Mouse (Mus musculus) forebrain, embryonic 15.5 days (tissue): ENCODE data around the gene Sema3b. TPM values are rescaled to one million over a fixed set of nuclear protein-coding genes. Genes with fewer than 3 reads are reported as not detected.
A peak's percentile ranks its signal among the peaks of the same experiment; 100 is the strongest.
"Not testable (repeated sequence)": the region's sequence is repeated elsewhere in the genome, so short reads cannot be mapped to it uniquely, and the experiment has no call there.

ENCODE experiments used
- ATAC-seq: fragments of 200-750 bp; cut with Nextera tagmentation; replicated peaks from 2 replicates; pipeline ENCODE4 v1.8.0; 2017; ENCODE audit warnings: mild to moderate bottlenecking, moderate TSS enrichment, moderate library complexity
- H3K27ac ChIP-seq: fragments of 300-500 bp; sonication (generic); replicated peaks from 2 replicates; pipeline ENCODE4 v1.5.1; 2015; ENCODE audit warnings: mild to moderate bottlenecking, inconsistent platforms
- H3K27me3 ChIP-seq: fragments of 300-500 bp; sonication (generic); 2 replicates; pipeline ENCODE4 v1.6.1; 2015; ENCODE audit warnings: inconsistent platforms
- H3K36me3 ChIP-seq: fragments of 300-500 bp; sonication (generic); 2 replicates; pipeline ENCODE4 v1.6.1; 2015; ENCODE audit warnings: mild to moderate bottlenecking, inconsistent platforms
- H3K4me1 ChIP-seq: fragments of 300-500 bp; sonication (generic); 2 replicates; pipeline ENCODE4 v1.6.1; 2015; ENCODE audit warnings: inconsistent platforms
- H3K4me2 ChIP-seq: fragments of 300-500 bp; sonication (generic); replicated peaks from 2 replicates; pipeline ENCODE4 v1.6.1; 2015; ENCODE audit warnings: mild to moderate bottlenecking, inconsistent platforms
- H3K4me3 ChIP-seq: fragments of 300-500 bp; sonication (generic); 2 replicates; pipeline ENCODE4 v1.5.1; 2015; ENCODE audit warnings: mild to moderate bottlenecking, inconsistent platforms
- H3K9ac ChIP-seq: fragments of 300-500 bp; sonication (generic); replicated peaks from 2 replicates; pipeline ENCODE4 v1.6.1; 2015; ENCODE audit warnings: mild to moderate bottlenecking, inconsistent platforms
- H3K9me3 ChIP-seq: fragments of 300-500 bp; sonication (generic); 2 replicates; pipeline ENCODE4 v1.6.1; 2016; ENCODE audit warnings: inconsistent platforms
- WGBS: fragments of 180-500 bp; shearing (Covaris S2); methylation state at CpG from one replicate; pipeline ENCODE4 v1.1.7; 2015; ENCODE audit warnings: mixed read lengths; 5-methylcytosine and 5-hydroxymethylcytosine counted together
- polyA plus RNA-seq: library from polyadenylated mRNA; unstranded; fragments of >200 nt; fragmentation: Nextera tagmentation; extraction: Ambion mirVana; gene quantifications from 2 replicates; pipeline ENCODE4 v1.2.1, GENCODE M21; 2015

Gene Sema3b
- polyA plus RNA-seq, 1 experiment from 2014 or later, result 2.8 TPM

DNA sequence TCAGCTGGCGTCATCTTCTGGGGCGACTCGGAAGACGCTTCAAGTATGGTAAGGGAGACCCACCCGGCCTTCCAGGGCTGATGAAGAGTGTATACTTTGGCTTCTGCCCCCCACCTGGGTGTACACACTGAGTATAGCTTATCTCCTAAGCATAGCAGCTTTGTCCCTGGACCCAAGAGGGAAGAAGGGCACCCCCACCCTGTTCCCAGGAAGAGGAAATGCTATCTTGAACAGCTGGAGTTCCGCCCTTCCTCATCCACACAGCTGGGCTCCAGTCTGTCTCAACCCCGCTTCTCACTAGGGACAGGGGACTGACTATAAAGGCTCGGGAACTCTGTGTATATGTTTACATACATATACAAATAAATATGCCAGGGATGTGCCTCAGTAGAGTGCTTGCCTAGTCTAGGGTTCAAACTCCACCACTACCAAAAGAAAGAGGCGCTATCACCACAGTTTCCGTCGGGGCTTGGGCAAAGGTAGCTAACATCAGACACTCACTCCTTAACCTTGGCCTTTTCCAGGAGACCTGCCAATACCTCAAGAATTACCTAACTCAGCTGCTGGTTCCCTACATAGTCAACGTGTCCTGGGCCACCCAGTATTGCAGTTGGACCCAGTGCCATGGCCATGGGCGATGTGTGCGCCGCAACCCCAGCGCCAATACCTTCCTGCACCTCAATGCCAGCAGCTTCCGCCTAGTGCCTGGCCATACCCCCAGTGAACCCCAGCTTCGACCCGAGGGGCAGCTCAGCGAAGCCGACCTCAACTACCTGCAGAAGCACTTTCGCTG is 37.3 kb downstream of the Sema3b start:
- H3K27me3 ChIP-seq, result no peaks in the 10 kb centered on the region
- no peaks in the 10 kb centered on the region for H3K9me3 ChIP-seq
- H3K4me1 ChIP-seq, result peaks cover 44% of the 10 kb centered on the region
- H3K27ac ChIP-seq, result no peak overlapping the region
- H3K4me2 ChIP-seq, result peak overlapping the region; percentile 82
- no peak overlapping the region for H3K4me3 ChIP-seq
- H3K36me3 ChIP-seq, result peaks cover 41% of the 10 kb centered on the region
- 92% methylated on average over 22 of the region's 22 CpGs for WGBS
- H3K9ac ChIP-seq, result no peak overlapping the region
- ATAC-seq, result no peak

DNA sequence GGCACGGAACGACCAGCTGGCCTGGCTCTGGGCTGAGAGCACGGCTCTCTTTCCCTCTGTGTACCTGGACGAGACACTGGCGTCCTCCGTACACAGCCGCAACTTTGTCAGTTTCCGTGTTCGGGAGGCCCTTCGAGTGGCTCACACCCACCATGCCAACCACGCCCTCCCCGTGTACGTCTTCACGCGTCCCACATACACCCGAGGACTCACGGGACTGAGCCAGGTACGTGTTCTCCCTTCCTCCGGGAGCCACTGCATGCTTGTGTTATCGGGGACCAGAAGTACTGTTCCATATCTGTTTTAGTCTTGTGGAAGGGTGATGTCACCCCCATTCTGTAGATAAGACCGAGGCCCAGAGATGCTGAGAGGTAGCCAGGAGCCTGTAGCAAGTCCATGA is 38.2 kb downstream of the Sema3b start:
- H3K9ac ChIP-seq, result 0 out of 2 replicates have a peak overlapping the region, but pooled peaks have one; percentile 5
- H3K4me2 ChIP-seq, result peak overlapping the region; percentile 82
- WGBS, result 93% methylated on average over 21 of the region's 21 CpGs
- H3K4me1 ChIP-seq, result peaks cover 43% of the 10 kb centered on the region
- H3K9me3 ChIP-seq, result no peaks in the 10 kb centered on the region
- H3K36me3 ChIP-seq, result peaks cover 43% of the 10 kb centered on the region
- no peak overlapping the region for H3K27ac ChIP-seq
- ATAC-seq, result no peak
- H3K4me3 ChIP-seq, result peak overlapping the region; percentile 83
- no peaks in the 10 kb centered on the region for H3K27me3 ChIP-seq

DNA sequence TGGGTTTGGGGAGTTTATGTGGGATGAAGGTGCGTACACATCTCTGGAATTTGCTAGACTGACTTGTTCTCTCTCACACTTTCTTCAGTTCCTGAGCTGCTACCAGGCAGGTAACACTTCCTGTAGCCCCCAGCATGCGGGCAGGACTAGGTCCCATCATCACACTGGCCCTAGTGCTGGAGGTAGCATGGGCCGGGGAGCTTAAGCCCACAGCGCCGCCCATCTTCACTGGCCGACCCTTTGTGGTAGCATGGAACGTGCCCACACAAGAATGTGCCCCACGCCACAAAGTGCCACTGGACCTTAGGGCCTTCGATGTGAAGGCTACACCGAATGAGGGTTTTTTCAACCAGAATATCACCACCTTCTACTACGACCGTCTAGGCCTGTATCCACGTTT is 39.0 kb downstream of the Sema3b start:
- peak overlapping the region; percentile 83 for H3K4me3 ChIP-seq
- no peak for ATAC-seq
- 38% methylated on average over 13 of the region's 13 CpGs for WGBS
- no peaks in the 10 kb centered on the region for H3K9me3 ChIP-seq
- no peaks in the 10 kb centered on the region for H3K27me3 ChIP-seq
- H3K4me1 ChIP-seq, result peaks cover 45% of the 10 kb centered on the region
- peak overlapping the region; percentile 92 for H3K27ac ChIP-seq
- H3K4me2 ChIP-seq, result peak overlapping the region; percentile 82
- H3K9ac ChIP-seq, result peak overlapping the region; percentile 75
- peaks cover 49% of the 10 kb centered on the region for H3K36me3 ChIP-seq

DNA sequence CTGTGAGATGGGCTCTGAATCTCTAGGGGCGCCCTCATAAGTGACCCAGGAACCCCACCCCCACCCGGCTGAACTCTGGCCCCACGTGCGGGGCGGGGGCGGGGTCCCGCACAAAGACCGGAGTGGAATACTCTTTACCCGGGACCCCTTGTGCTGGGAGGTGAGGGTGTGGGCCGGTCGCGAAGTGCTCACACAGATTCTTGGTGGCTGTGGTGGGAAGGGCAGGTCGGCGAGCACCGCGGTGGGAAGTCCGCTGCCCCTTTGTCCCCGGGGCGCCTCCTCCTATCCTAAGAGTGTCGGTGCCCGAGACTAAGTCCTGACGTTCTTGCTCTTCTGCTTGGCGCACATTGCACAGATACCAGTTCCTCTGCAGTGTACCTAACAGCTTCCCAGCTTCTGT is 39.8 kb downstream of the Sema3b start:
- Histone ChIP-seq H3K4me2 (peak overlapping the region; percentile 82), H3K4me1 (peaks cover 48% of the 10 kb centered on the region), H3K9me3 (no peaks in the 10 kb centered on the region), H3K27me3 (no peaks in the 10 kb centered on the region), H3K9ac (peak overlapping the region; percentile 75), H3K27ac (peak overlapping the region; percentile 92), H3K36me3 (peaks cover 49% of the 10 kb centered on the region), H3K4me3 (peak overlapping the region; percentile 83)
- under 1% methylated on average over 23 of the region's 23 CpGs for WGBS
- peak; percentile 17; the same call in 1 of the 2 replicates for ATAC-seq

DNA sequence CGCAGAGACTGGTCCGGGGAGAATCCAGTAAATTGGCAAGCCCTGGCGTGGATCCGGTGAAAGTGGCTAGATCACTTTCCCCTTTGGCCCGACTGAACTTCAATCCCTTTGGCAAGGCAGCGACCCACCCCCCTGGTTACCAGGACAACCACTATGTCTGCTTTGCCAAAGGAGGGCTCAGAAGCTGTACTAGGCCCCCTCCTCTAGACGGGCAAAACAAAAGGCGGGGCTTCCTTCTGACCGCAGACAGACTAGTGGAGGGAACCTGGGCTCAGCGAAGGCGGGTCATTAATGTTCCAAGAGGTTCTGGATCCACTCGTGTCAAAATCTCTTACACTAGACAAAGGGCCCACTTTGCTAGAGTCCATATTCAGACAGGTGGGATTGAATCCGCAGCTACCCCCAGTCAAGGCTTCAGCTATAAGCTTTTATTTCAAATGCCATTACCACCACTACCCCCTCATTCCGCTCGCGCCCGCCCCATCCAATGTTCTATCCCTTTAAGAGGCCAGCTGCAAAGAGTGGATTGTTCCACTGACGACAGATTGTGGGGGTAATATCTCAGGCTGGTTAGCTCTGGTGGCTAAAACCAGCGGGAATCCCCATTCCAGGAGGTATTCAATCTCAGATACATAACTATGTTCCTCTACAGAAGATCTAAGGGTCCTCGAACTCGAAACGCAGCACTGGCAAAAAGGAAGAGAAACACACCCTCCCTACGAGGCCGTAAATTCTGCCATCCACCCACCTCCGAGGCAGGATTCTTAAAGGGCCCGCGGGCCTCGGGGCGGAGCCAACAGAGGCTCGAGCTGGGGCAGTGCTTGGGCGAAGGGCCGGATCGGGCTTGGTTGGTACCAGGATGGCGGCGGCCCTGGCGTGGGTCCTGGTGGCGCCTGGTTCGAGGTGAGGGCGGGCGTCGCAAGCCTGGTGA is 40.4 kb downstream of the Sema3b start:
- peaks cover 46% of the 10 kb centered on the region for H3K36me3 ChIP-seq
- peak overlapping the region; percentile 83 for H3K4me3 ChIP-seq
- no peaks in the 10 kb centered on the region for H3K9me3 ChIP-seq
- peak overlapping the region; percentile 92 for H3K27ac ChIP-seq
- peak; percentile 90 for ATAC-seq
- peak overlapping the region; percentile 75 for H3K9ac ChIP-seq
- peak overlapping the region; percentile 82 for H3K4me2 ChIP-seq
- under 1% methylated on average over 41 of the region's 41 CpGs for WGBS
- peaks cover 55% of the 10 kb centered on the region for H3K4me1 ChIP-seq
- H3K27me3 ChIP-seq, result no peaks in the 10 kb centered on the region

DNA sequence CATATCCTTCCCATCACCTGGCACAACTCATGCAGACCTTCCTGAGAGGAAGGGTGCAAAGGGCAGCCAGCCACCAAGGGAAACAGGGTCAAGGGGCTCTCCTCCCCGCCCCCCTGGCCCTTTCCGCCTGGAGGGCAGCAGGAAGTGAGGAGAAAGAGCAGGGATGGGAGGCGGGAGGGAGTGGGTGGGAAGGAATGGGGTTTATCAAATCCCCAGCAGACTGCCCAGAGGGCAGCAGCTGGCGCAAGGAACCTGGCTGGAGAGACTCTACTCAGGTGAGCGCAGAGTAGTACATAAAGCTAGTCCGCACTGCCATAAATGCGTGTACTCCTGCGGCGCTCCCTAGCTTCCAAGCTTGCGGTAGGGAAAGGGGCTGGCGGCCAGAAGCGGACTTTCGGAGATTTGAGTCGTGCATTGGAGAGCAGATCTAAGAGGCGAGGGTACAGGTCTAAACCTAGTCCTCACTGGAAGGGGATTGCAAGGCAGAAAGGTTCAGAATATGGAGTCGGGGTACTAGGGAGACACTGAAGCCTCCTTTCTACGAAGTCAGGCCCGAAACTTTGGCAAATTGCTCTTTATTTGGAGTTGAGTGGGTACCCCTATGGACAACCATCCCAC is 41.2 kb downstream of the Sema3b start, which contains the start of gene Hyal2:
Gene Hyal2, plus strand, starts transcription at position 244 of the 618 bp plus-strand sequence.
- Histone ChIP-seq H3K27me3 (no peaks in the 10 kb centered on the region), H3K4me3 (peak within 1 kb of the TSS; percentile 83), H3K27ac (peak within 1 kb of the TSS; percentile 92), H3K4me1 (peaks cover 58% of the 10 kb centered on the region), H3K36me3 (peaks cover 39% of the 10 kb centered on the region), H3K9ac (peak within 1 kb of the TSS; percentile 75), H3K4me2 (peak within 1 kb of the TSS; percentile 82), H3K9me3 (no peaks in the 10 kb centered on the region)
- WGBS, result 5% methylated on average over 18 of the region's 18 CpGs
- ATAC-seq, result no peak

DNA sequence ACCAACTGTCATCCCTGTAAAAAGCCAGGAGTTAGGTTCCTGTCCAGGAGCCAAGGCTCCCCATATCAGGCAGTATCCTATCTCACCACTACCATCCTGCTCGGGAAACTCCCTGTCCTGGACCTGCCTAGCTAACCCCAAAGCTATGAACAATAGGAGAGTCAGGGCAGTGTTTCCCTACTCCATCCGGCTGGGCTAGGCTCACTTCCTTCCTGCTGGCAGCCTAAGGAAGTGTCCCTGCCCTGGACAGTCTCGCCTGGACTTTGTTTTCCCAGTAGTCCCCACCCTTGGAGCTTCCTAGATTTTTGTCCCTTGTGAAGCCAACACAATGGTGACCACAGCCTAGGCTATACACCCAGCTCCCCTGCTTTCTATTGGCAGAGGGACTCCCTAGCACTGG is 42.2 kb downstream of the Sema3b start:
- H3K9ac ChIP-seq, result no peak overlapping the region
- H3K4me1 ChIP-seq, result peaks cover 56% of the 10 kb centered on the region

DNA sequence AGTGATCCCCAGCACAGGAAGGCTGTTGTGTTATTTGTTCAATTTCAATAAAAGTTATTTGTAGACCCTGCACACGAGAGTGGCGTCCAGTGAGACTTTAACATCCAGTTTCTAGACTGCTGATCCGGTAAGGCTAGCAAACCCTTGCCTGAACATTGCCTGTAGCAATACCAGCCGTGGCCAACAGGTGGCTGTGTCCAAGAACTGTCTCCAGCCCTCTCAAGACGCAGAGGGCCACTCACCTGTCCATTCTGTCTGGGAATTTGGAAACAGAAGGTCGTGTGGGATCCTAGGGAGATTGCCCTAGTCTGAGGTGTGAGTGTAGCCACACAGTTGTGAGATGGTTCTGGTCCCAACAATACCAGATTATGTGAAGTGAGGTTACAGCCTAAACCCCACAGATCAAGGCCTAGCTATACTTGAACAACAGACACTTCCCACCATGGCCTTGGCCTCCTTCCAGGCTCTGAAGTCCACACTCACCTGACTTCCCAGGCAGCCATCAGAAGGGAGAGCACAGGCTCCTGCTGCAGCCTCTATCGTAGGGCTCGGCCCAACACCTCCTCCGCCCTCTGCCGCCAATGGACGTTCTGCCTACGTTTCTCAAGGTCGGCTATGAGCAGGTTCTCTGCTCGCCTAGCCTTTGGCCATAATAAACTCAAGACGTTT is 42.9 kb downstream of the Sema3b start:
- Histone ChIP-seq H3K9me3 (no peaks in the 10 kb centered on the region), H3K4me1 (peaks cover 49% of the 10 kb centered on the region), H3K27ac (0 out of 2 replicates have a peak overlapping the region, but pooled peaks have one; percentile 9), H3K4me3 (no peak overlapping the region), H3K9ac (no peak overlapping the region), H3K36me3 (peaks cover 32% of the 10 kb centered on the region), H3K27me3 (no peaks in the 10 kb centered on the region), H3K4me2 (no peak overlapping the region)
- 57% methylated on average over 15 of the region's 15 CpGs for WGBS
- ATAC-seq, result no peak

More for the DNA sequence above, 42.2 kb downstream of the Sema3b start:
- Histone ChIP-seq H3K9me3 (no peaks in the 10 kb centered on the region), H3K4me3 (no peak overlapping the region), H3K27me3 (no peaks in the 10 kb centered on the region), H3K36me3 (peaks cover 31% of the 10 kb centered on the region), H3K27ac (0 out of 2 replicates have a peak overlapping the region, but pooled peaks have one; percentile 9), H3K4me2 (no peak overlapping the region)
- 75% methylated on average over 3 of the region's 3 CpGs for WGBS
- no peak for ATAC-seq

DNA sequence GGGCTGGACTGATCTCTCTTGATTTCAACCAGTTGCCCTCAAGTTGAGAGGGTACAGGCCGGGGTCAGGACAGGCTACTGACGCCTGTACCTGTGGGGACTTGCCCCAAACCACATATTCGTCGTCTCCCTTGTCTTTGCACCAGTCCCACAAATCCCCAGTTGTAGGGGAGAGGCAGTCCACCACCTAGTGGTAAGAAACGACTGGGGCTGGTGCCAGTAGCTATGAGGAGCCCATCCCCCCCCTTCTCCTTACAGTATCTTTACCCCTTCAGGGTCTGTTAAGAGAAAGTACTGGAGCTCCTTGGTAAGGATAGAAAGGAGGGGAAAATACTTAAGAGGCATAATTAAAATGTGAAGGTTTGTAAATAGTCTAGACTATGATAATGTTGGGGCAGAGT is 43.5 kb downstream of the Sema3b start:
- not testable (repeated sequence) for H3K9ac ChIP-seq, H3K27me3 ChIP-seq, H3K9me3 ChIP-seq, H3K4me2 ChIP-seq, H3K4me3 ChIP-seq, H3K27ac ChIP-seq, ATAC-seq
- WGBS, result 45% methylated on average over 5 of the region's 5 CpGs
- peaks cover 32% of the 10 kb centered on the region for H3K36me3 ChIP-seq
- H3K4me1 ChIP-seq, result peaks cover 43% of the 10 kb centered on the region

DNA sequence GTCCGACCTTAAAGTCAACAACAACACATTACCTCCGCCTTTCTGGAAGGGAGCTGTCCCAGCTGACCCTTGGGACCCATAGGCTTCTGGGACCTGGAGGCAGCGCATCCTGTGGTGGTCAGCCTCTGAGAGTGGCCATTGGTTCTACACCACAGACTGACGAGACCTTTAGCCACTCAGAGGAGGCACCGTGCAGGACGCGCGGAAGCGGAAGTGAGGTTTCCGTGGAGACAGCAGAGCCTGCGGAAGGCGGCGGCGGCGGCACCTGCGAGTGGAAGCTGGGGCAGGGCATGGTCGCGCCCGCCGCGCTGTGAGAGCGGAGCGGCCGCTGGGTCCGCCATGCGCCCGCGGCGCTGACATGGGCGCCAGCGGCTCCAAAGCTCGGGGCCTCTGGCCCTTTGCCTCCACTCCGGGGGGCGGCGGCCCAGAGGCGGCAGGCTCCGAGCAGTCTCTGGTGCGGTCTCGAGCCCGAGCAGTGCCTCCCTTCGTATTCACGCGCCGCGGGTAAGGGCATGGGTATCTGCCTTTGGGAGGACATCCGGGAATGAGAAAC is 45.9 kb downstream of the Sema3b start, which contains the start of gene Tusc2:
Gene Tusc2, plus strand, starts transcription at position 227 of the 553 bp plus-strand sequence.
- H3K36me3 ChIP-seq, result peaks cover 56% of the 10 kb centered on the region
- H3K4me2 ChIP-seq, result peak within 1 kb of the TSS; percentile 85
- H3K4me3 ChIP-seq, result peak within 1 kb of the TSS; percentile 95
- ATAC-seq, result peak; percentile 97
- H3K9me3 ChIP-seq, result no peaks in the 10 kb centered on the region
- H3K4me1 ChIP-seq, result peaks cover 30% of the 10 kb centered on the region
- H3K27ac ChIP-seq, result peak within 1 kb of the TSS; percentile 78
- under 1% methylated on average over 46 of the region's 46 CpGs for WGBS
- peak within 1 kb of the TSS; percentile 87 for H3K9ac ChIP-seq
- no peaks in the 10 kb centered on the region for H3K27me3 ChIP-seq

DNA sequence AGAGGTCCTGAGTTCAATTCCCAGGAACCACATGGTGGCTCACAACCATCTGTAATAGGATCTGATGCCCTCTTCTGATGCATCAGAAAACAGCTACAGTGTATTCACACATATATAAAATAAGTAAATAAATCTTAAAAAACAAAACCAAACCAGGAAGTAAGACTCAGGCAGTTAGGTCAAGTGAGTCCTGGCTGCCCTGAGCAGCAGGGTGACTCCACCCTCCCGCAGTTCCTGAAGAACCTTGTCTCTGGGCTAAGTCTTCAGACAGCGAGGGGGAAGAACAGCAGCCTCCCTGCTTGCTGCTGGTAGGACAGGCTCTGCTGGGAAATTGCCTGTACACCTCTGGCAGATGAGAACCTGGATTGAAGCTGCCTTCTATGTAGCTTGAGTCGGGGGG is 52.7 kb downstream of the Sema3b start:
- H3K4me2 ChIP-seq, result 0 out of 2 replicates have a peak overlapping the region, but pooled peaks have one; percentile 90
- no peak for ATAC-seq

More for the DNA sequence above, 52.7 kb downstream of the Sema3b start:
- Histone ChIP-seq H3K36me3 (peaks cover 41% of the 10 kb centered on the region), H3K4me1 (peaks cover 37% of the 10 kb centered on the region), H3K4me3 (0 out of 2 replicates have a peak overlapping the region, but pooled peaks have one; percentile 84), H3K27ac (no peak overlapping the region), H3K9me3 (no peaks in the 10 kb centered on the region), H3K27me3 (peaks cover 18% of the 10 kb centered on the region), H3K9ac (no peak overlapping the region)
- WGBS, result 81% methylated on average over 3 of the region's 3 CpGs
